In the genomic region with DNA sequence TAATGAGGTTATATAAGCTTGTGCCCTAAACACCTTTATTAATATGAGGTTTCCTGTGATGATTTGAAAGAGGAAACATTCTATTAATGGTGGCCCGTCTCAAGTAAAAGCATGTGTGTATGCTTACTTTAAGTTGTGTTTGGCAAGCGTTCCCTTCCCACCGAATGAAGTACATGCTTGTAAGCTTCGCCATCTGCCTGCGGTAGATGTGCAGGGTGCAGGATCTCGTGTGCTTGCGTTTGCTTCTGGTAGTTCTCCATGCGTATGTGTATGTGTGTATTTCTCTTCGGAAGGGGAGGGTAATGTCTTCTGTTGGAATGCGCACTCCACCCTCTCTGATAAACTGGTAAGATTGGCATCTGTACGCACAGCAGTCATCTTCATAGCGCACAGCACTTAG, we compare ENCODE assay signal across 23 mouse cellular contexts.
"Had no signal": no experiment of that assay in that cellular context is flagged by ENCODE, and none has a peak within 500 bp of the region (broad histone marks: within the 10 kb centered on the region; RNA-seq: fewer than 3 reads in every experiment).

No protein-coding gene starts in this region.

- H3K4me3 ChIP-seq: limb, embryonic 12.5 days; limb, embryonic 15.5 days; lung, embryonic 15.5 days; midbrain, embryonic 12.5 days; midbrain, embryonic 15.5 days; neural tube, embryonic 12.5 days; neural tube, embryonic 15.5 days had no signal

- H3K4me2 ChIP-seq: limb, embryonic 12.5 days; limb, embryonic 15.5 days; liver, embryonic 11.5 days; lung, embryonic 15.5 days; midbrain, embryonic 12.5 days; midbrain, embryonic 15.5 days; neural tube, embryonic 12.5 days; neural tube, embryonic 15.5 days had no signal

- DNase-seq: kidney, adult 2 months; kidney, postnatal 25 days; left cerebral cortex, postnatal 4 days; liver, postnatal 0 days; lung, postnatal 10 days; lung, postnatal 4 days; right cerebral cortex, adult 18-20 months; right cerebral cortex, postnatal 14 days; right cerebral cortex, postnatal 4 days; thymus, adult 2 months; thymus, postnatal 14 days; thymus, postnatal 4 days had no signal

- H3K27me3 ChIP-seq: limb, embryonic 12.5 days; limb, embryonic 15.5 days; lung, embryonic 15.5 days; midbrain, embryonic 12.5 days; midbrain, embryonic 15.5 days; neural tube, embryonic 12.5 days; neural tube, embryonic 15.5 days had no signal

- ATAC-seq: liver, postnatal 0 days; midbrain, embryonic 15.5 days had no signal

- H3K9ac ChIP-seq: limb, embryonic 12.5 days; limb, embryonic 15.5 days; liver, embryonic 14.5 days; liver, postnatal 0 days; lung, embryonic 15.5 days; midbrain, embryonic 12.5 days; midbrain, embryonic 15.5 days; neural tube, embryonic 12.5 days; neural tube, embryonic 15.5 days had no signal

- H3K9me3 ChIP-seq: limb, embryonic 12.5 days; limb, embryonic 15.5 days; lung, embryonic 15.5 days; midbrain, embryonic 12.5 days; midbrain, embryonic 15.5 days; neural tube, embryonic 12.5 days; neural tube, embryonic 15.5 days had no signal

- H3K4me1 ChIP-seq: limb, embryonic 12.5 days; limb, embryonic 15.5 days; midbrain, embryonic 12.5 days; midbrain, embryonic 15.5 days; neural tube, embryonic 12.5 days; neural tube, embryonic 15.5 days had no signal

- H3K27ac ChIP-seq: kidney, postnatal 0 days; limb, embryonic 12.5 days; limb, embryonic 15.5 days; liver, embryonic 14.5 days; lung, embryonic 15.5 days; midbrain, embryonic 12.5 days; midbrain, embryonic 15.5 days; neural tube, embryonic 12.5 days; neural tube, embryonic 15.5 days; stomach, postnatal 0 days had no signal

- H3K36me3 ChIP-seq: limb, embryonic 12.5 days; limb, embryonic 15.5 days; lung, embryonic 15.5 days; midbrain, embryonic 12.5 days; midbrain, embryonic 15.5 days; neural tube, embryonic 12.5 days; neural tube, embryonic 15.5 days had no signal
